Mouse (Mus musculus) liver, postnatal 0 days (tissue): ENCODE measurements around the gene Iqcd.

Experiments used
- CTCF ChIP-seq: sonication (generic); IDR thresholded peaks from 2 replicates; pipeline ENCODE4 v1.5.1; 2016; ENCODE audit warnings: antibody characterized with exemption, low read depth
- EP300 ChIP-seq: IDR thresholded peaks from 2 replicates; pipeline ENCODE4 v1.6.1; 2016; ENCODE audit warnings: antibody characterized with exemption, low read depth, mild to moderate bottlenecking

DNA sequence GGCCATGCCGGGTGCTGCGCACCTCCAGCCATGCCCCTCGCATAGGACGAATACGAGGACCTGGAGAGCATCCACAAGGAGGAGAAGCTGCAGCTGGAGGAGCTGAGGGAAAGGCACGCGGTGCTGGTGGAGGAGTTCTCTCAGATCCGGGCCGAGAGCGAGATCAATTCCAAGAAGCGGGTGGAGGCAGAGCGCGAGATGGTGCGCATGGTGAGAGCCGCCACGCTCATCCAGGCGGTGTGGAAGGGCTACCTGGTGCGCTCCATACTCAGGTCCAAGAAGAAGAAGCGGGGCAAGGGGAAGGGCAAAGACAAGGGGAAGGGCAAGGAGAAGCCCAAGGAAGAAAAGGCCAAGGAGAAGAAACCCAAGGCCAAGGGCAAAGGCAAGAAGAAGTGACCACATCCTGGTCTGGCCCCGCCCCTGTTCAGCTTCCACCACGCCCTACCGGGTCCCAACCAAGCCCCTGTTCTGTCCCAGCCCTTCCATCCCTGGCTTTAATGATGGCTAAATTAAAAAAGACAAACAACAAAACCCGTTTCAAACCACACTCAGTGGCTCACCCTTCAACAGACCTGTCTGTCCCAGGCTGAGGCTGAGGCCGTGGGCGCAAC lies 17.9 kb downstream of the Iqcd start:
- TF ChIP-seq CTCF (no peak), EP300 (no peak)
